In genomic region chr14:76845706-76846105, GRCm38 (mm10) we compare ENCODE assay signal across 19 mouse cellular contexts.
DNase-seq lines count a peak whose midpoint lies in the region; ATAC-seq and TF ChIP-seq lines count a peak whose summit lies in the region.
"Had no signal": no experiment of that assay in that cellular context is flagged by ENCODE, and none has a peak within 500 bp of the region (broad histone marks: within the 10 kb centered on the region; RNA-seq: fewer than 3 reads in every experiment).

No protein-coding gene starts in this region.

- no peak overlapping the region for H3K4me2 ChIP-seq in lung, postnatal 0 days (replicated peaks; ENCODE audit: low read depth, low read length)
- H3K4me2 ChIP-seq: embryonic facial prominence, embryonic 12.5 days; forebrain, embryonic 15.5 days; hindbrain, embryonic 12.5 days had no signal

- no peak for ATAC-seq in lung, postnatal 0 days
- ATAC-seq in megakaryocyte, adult 5-6 weeks (ENCODE audit: poor library complexity, severe bottlenecking): peak; percentile 89
- ATAC-seq: forebrain, embryonic 15.5 days; hindbrain, postnatal 0 days had no signal

- H3K27ac ChIP-seq in lung, postnatal 0 days (ENCODE audit: low read length): no peak overlapping the region
- H3K27ac ChIP-seq in heart, embryonic 10.5 days: no peak overlapping the region
- H3K27ac ChIP-seq: embryonic facial prominence, embryonic 12.5 days; forebrain, embryonic 15.5 days; hindbrain, embryonic 12.5 days; hindbrain, postnatal 0 days had no signal

- WGBS in lung, postnatal 0 days: 63% methylated on average over 3 of the region's 3 CpGs
- 74% methylated on average over 3 of the region's 3 CpGs for WGBS in heart, embryonic 10.5 days

- no peaks in the 10 kb centered on the region for H3K36me3 ChIP-seq in lung, postnatal 0 days (ENCODE audit: insufficient read depth, low read length)
- no peaks in the 10 kb centered on the region for H3K36me3 ChIP-seq in heart, embryonic 10.5 days
- H3K36me3 ChIP-seq: embryonic facial prominence, embryonic 12.5 days; forebrain, embryonic 15.5 days; hindbrain, embryonic 12.5 days had no signal

- no peak for TF ChIP-seq CTCF in lung, postnatal 0 days (IDR thresholded peaks at IDR 0.05)

- no peak overlapping the region for H3K9ac ChIP-seq in lung, postnatal 0 days (replicated peaks; ENCODE audit: low read depth)
- H3K9ac ChIP-seq: embryonic facial prominence, embryonic 12.5 days; forebrain, embryonic 15.5 days; hindbrain, embryonic 12.5 days had no signal

- no peaks in the 10 kb centered on the region for H3K9me3 ChIP-seq in lung, postnatal 0 days (ENCODE audit: low read length)
- no peaks in the 10 kb centered on the region for H3K9me3 ChIP-seq in heart, embryonic 10.5 days
- H3K9me3 ChIP-seq: embryonic facial prominence, embryonic 12.5 days; forebrain, embryonic 15.5 days; hindbrain, embryonic 12.5 days had no signal

- no peaks in the 10 kb centered on the region for H3K27me3 ChIP-seq in lung, postnatal 0 days (replicated peaks; ENCODE audit: insufficient read depth, low read length)
- H3K27me3 ChIP-seq in heart, embryonic 10.5 days (ENCODE audit: insufficient read depth, poor library complexity, severe bottlenecking): no peaks in the 10 kb centered on the region
- H3K27me3 ChIP-seq: CH12.LX; embryonic facial prominence, embryonic 12.5 days; forebrain, embryonic 15.5 days; hindbrain, embryonic 12.5 days had no signal

- no peaks in the 10 kb centered on the region for H3K4me1 ChIP-seq in lung, postnatal 0 days (ENCODE audit: insufficient read depth, low read depth, low read length)
- peaks cover 8% of the 10 kb centered on the region for H3K4me1 ChIP-seq in heart, embryonic 10.5 days
- H3K4me1 ChIP-seq: embryonic facial prominence, embryonic 12.5 days; forebrain, embryonic 15.5 days; hindbrain, embryonic 12.5 days had no signal

- DNase-seq in adrenal gland, postnatal 14 days: peak; percentile 30
- no peak for DNase-seq in adrenal gland, postnatal 4 days (ENCODE audit: low spot score in 2 of 2)
- DNase-seq in lung, postnatal 36 days: peak; percentile 46
- no peak for DNase-seq in lung, postnatal 0 days (ENCODE audit: low spot score)
- no peak for DNase-seq in gastrocnemius, adult 8-10 months (ENCODE audit: low spot score in 2 of 2)
- no peak for DNase-seq in heart, embryonic 10.5 days (ENCODE audit: low spot score)
- DNase-seq: adrenal gland, postnatal 10 days; cerebellum, adult 2 months; cerebellum, postnatal 10 days; embryo, embryonic 11 days; gastrocnemius, postnatal 10 days; heart, postnatal 10 days; heart, postnatal 4 days had no signal

- H3K4me3 ChIP-seq in lung, postnatal 0 days (ENCODE audit: low read depth, low read length): no peak overlapping the region
- no peak overlapping the region for H3K4me3 ChIP-seq in heart, embryonic 10.5 days
- H3K4me3 ChIP-seq: embryonic facial prominence, embryonic 12.5 days; forebrain, embryonic 15.5 days; hindbrain, embryonic 12.5 days had no signal

- no peak for TF ChIP-seq EP300 in lung, postnatal 0 days (IDR thresholded peaks at IDR 0.05)

Comparison
In these comparisons a context has a peak if more than half of its experiments do, and no peak if none do; other contexts are left out.
1. DNase-seq: peak in adrenal gland, postnatal 14 days (single experiment) and lung, postnatal 36 days (single experiment); none in adrenal gland, postnatal 4 days (0 of 2), lung, postnatal 0 days (single experiment), gastrocnemius, adult 8-10 months (0 of 2) and heart, embryonic 10.5 days (single experiment).